Mouse (Mus musculus) left cerebral cortex, postnatal 4 days (tissue): ENCODE results near the gene Mroh7. TPM values are rescaled to one million over a fixed set of nuclear protein-coding genes. Genes with fewer than 3 reads are reported as not detected.

ENCODE experiments used
- DNase-seq: peaks from one replicate; pipeline ENCODE4 v3.0.0-alpha.2; 2022
- intact Hi-C: fragments of 180-260 bp; cut with DNase I; formaldehyde crosslinking; loops from one replicate; pipeline ENCODE4 v1.15.1; 2025
- total RNA-seq, 2 experiments: library from RNA; stranded (reverse); gene quantifications; 2 replicates each; pipeline ENCODE4 v1.2.3; 2021

The Mroh7 gene
- total RNA-seq, 2 experiments from 2014 or later: 1.3 to 1.6 TPM

DNA sequence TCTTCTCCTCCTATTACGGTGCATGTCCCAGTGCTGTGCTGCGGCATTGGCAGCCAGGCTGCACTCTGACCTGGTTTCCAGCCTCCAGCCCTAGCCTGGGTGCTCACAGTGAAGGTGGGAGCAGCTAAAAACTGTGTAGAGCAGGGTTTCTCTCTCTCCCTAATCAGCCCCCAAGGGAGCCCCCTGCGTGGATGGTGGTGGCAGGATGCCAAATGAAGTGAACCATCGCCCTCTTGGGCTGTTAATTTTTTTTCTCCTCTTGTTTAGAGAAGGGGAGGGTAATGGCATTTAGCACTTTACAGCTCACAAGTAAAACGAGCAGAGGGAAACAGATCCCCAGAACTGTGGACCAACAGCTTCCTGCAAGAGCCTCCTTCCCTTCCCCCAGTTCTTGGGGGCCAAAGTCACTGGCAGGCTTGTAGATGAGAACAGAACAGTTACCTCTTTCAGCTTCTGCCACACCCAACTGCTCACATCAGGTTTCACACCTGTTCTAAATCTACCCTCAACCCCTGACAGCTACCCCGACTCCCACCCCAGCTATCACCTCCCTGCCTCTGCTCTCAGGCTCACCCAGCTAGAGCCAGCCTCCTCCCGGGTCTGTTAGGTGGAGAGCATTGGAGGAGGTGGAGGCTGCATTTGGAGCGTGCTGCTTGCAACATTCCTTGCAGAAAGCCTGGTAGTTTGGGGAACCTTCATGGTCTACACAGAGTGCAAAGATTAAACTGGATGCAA, 87.1 kb downstream of the Mroh7 start:
- intact Hi-C loops: no loop called here
- no peak for DNase-seq

DNA sequence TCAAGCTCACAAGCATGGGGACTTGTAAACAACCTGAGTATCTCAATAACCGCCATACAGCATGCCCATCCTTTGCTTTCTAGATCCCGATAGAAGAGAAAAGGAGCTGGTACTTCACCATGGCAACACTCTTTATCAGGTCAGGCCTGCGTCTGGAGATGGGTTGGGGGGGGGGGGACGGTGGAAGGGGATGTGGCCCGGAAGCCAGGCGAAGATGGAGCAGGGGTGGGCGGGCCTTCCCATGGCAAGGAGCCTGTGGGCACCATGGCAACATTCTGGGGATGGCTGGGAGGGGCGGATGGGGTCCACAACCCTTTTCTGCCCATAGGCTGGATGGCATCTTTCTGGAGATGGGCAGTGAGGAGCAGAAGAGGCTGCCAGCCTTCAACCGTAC, 96.6 kb downstream of the Mroh7 start:
- peak; percentile 65 for DNase-seq
- intact Hi-C loops: no loop called here

DNA sequence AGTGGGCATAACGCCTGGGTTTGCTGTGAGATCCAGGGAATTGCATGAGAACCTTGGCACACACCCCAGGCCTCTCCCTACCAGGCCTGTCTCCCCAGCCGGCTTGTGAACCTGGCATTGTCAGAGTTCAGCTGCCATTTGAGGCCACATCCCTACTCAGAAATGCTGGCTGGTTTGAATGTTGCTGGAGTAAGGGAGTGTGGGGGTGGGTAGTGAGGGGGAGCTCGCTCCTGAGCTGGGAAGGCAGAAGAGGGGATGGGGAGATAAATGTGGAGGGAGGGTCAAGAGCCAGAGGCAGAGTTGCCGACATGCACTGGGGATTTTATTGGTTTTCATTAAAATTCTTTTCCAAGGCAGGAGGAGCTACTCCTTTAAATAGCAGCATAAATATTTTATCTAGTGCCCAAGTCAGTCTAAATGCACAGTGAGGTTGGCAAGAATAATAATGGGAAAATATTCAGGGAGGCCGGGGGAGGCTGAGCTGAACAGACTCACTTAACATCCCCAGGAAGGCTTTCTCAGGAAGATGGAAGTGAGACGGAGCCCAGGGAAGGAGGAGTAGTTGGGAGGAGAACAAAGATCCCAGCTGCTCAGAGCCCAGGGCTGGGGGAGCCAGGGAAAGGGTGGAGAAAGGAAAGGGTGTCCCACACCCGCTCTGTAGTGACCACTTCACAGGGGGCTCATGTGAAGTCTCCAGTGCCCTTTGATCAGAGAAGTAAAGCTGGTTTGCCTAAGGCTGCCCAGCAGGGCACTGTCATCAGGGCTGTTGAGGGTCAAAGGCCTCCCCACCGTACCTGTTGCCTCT, 97.2 kb downstream of the Mroh7 start:
- intact Hi-C loops: no loop called here
- DNase-seq: peak; percentile 50

DNA sequence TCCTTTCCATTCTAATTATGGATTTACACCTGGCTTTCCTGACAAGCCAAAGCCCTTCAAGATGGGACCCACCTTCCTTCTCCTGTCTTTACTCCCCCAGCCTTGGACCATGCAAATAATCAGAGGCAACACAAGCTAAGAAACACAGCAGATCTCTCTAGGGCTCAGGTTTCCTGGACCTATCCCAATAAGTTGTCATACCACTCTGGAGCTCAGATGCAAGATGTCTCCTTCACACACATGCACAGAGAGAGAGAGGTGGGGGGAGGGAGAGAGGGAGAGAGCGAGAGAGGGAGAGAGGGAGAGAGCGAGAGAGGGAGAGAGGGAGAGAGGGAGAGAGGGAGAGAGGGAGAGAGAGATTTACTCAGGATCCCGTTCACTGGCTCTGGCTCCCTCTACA, 98.4 kb downstream of the Mroh7 start:
- intact Hi-C loops: no loop called here
- DNase-seq: no peak

Other genes with a start within 250 kb of the Mroh7 start
- not detected for gene Bsnd, start 238.6 kb downstream of the Mroh7 start, total RNA-seq
- gene Dhcr24, start 169.9 kb downstream of the Mroh7 start, total RNA-seq: 100 to 1,000 TPM; 143 to 145 TPM
- gene Lexm, start 113.7 kb downstream of the Mroh7 start, total RNA-seq: under 1 TPM in 1 of 2 experiments, not detected in 1; 0.22 TPM
- 1 to 10 TPM; 1.6 to 1.9 TPM for gene Ttc22, start 108.5 kb downstream of the Mroh7 start, total RNA-seq
- gene Pars2, start 79.9 kb downstream of the Mroh7 start, total RNA-seq: 1 to 10 TPM; 6.0 to 9.2 TPM
- 10 to 100 TPM; 57.4 to 62.1 TPM for gene Ttc4, start 52.0 kb downstream of the Mroh7 start, total RNA-seq
- gene Fam151a, start 3.0 kb upstream of the Mroh7 start, total RNA-seq: not detected
- 1 to 10 TPM; 3.7 to 3.8 TPM for gene Acot11, start 74.1 kb upstream of the Mroh7 start, total RNA-seq
- 100 to 1,000 TPM; 146 to 149 TPM for gene Ssbp3, start 179.8 kb upstream of the Mroh7 start, total RNA-seq